Mouse (Mus musculus): ENCODE data around the gene Ugt1a6a. TPM values are rescaled to one million over a fixed set of nuclear protein-coding genes. Genes with fewer than 3 reads are reported as not detected.

Ugt1a6a gene
- polyA plus RNA-seq, 1 experiment from 2014 or later = 0.80 TPM

DNA sequence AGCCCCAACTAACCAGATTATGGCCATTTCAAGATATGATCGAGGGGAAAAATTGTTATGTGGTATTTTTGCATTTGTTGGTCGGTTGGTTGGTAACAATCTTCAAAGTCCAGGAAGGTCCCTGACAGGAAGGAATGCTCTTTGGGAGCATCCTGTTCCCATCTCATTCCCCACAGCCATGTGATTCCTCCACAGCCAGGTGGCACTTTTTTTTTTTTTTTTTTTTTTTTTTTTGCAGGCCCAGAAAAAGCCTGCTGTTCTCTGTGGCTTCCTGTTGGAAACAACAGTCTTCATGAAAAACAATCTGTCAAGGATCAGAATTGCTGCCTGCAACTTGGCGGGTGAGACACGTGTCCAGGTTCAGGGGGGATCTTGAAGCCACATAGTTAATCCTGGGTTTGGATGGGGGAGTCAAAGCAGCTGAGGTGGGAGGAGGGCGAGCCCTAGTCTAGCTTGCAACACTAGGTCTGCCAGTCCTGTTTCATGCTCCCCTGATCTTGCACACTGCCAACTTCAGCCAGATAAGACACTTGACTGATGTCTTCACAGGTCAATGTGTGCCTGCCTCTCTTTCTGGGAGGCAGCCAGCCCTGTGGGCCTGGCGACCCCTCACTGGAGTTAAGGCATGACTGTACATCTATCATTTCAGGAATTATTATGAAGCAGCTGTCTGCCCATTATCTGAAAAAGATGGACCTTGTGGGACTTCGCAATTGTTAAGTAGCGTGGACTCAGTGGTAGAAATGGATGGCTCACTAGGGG, 124.5 kb downstream of the Ugt1a6a start:
- Histone ChIP-seq H3K9ac (ENCODE audit: low read depth, low read length) (no peak overlapping the region), H3K9me3 (ENCODE audit: control insufficient read depth, low read length) (peaks cover 41% of the 10 kb centered on the region)

DNA sequence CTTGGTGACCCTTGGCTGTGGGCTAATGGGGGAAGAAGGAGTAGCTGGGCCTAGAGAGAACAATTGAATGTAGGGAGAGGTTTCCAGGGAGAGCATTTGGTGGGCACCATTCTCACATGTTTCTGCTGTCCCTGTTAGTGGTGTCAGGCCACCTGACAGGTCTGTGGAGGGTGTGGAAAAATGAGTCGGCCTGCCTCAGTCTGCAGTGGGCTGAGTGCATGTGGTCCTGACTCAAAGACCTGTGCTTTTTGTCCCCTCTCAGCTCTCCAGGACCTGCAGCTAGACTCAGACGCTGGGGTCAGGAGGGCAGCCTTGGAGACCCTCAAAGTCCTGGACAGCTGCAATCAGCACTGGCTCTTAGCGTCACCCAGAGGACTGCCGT, 125.0 kb downstream of the Ugt1a6a start:
- no peaks in the 10 kb centered on the region for H3K27me3 ChIP-seq (replicated peaks; ENCODE audit: control insufficient read depth, insufficient read depth, low read length)
- H3K9me3 ChIP-seq (ENCODE audit: control insufficient read depth, low read length) = peaks cover 39% of the 10 kb centered on the region
- no peak overlapping the region; the same call in 1 of the 2 replicates for H3K27ac ChIP-seq (ENCODE audit: low read depth, low read length)
- DNase-seq (ENCODE audit: low spot score) = no peak
- H3K4me1 ChIP-seq (replicated peaks; ENCODE audit: control insufficient read depth, insufficient read depth, low read length) = peaks cover 35% of the 10 kb centered on the region
- peaks cover 41% of the 10 kb centered on the region for H3K36me3 ChIP-seq (ENCODE audit: control insufficient read depth, insufficient read depth, low read length)
- peak; percentile 9 for ATAC-seq (replicated peaks; ENCODE audit: low FRiP score)
- H3K9ac ChIP-seq (ENCODE audit: low read depth, low read length) = no peak overlapping the region
- no peak overlapping the region for H3K4me2 ChIP-seq
- WGBS = 69% methylated on average over 4 of the region's 4 CpGs
- H3K4me3 ChIP-seq (ENCODE audit: low read depth, low read length) = no peak overlapping the region

More for the DNA sequence above, 124.5 kb downstream of the Ugt1a6a start:
- DNase-seq (ENCODE audit: low spot score) (peak; percentile 84), ATAC-seq (replicated peaks; ENCODE audit: low FRiP score) (peak; percentile 10)
- no peak overlapping the region for H3K27ac ChIP-seq (ENCODE audit: low read depth, low read length)
- no peak overlapping the region for H3K4me2 ChIP-seq
- H3K4me3 ChIP-seq (ENCODE audit: low read depth, low read length) = no peak overlapping the region
- H3K4me1 ChIP-seq (replicated peaks; ENCODE audit: control insufficient read depth, insufficient read depth, low read length) = peaks cover 35% of the 10 kb centered on the region
- no peaks in the 10 kb centered on the region for H3K27me3 ChIP-seq (replicated peaks; ENCODE audit: control insufficient read depth, insufficient read depth, low read length)
- WGBS = 58% methylated on average over 8 of the region's 8 CpGs
- peaks cover 35% of the 10 kb centered on the region for H3K36me3 ChIP-seq (ENCODE audit: control insufficient read depth, insufficient read depth, low read length)

DNA sequence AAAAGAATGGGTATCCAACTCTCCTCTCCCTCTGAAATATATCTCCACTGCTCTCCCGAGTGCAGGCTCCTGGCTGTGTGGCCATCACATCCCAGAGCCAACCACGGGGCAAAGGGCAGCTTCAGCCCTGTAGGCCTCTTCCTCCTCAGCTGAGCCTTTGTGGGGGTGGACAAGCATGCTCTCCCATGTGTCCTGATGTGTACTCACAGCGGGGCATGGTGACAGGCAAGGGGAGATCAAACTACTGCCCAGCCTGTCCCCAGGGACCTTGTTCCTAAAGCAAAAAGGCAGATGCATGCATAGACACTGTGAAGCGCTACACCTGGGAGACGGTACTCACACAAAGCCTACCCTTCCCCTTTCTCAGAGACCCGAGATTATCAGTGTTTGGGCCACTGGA, 125.5 kb downstream of the Ugt1a6a start:
- no peak overlapping the region; the same call in 1 of the 2 replicates for H3K27ac ChIP-seq (ENCODE audit: low read depth, low read length)
- peaks cover 35% of the 10 kb centered on the region for H3K4me1 ChIP-seq (replicated peaks; ENCODE audit: control insufficient read depth, insufficient read depth, low read length)
- DNase-seq (ENCODE audit: low spot score) (no peak), ATAC-seq (replicated peaks; ENCODE audit: low FRiP score) (peak; percentile 27)
- H3K27me3 ChIP-seq (replicated peaks; ENCODE audit: control insufficient read depth, insufficient read depth, low read length) = no peaks in the 10 kb centered on the region
- H3K9ac ChIP-seq (ENCODE audit: low read depth, low read length) = no peak overlapping the region
- peaks cover 34% of the 10 kb centered on the region for H3K9me3 ChIP-seq (ENCODE audit: control insufficient read depth, low read length)
- H3K4me2 ChIP-seq = no peak overlapping the region
- 73% methylated on average over 6 of the region's 6 CpGs for WGBS
- H3K4me3 ChIP-seq (ENCODE audit: low read depth, low read length) = no peak overlapping the region
- peaks cover 45% of the 10 kb centered on the region for H3K36me3 ChIP-seq (ENCODE audit: control insufficient read depth, insufficient read depth, low read length)

DNA sequence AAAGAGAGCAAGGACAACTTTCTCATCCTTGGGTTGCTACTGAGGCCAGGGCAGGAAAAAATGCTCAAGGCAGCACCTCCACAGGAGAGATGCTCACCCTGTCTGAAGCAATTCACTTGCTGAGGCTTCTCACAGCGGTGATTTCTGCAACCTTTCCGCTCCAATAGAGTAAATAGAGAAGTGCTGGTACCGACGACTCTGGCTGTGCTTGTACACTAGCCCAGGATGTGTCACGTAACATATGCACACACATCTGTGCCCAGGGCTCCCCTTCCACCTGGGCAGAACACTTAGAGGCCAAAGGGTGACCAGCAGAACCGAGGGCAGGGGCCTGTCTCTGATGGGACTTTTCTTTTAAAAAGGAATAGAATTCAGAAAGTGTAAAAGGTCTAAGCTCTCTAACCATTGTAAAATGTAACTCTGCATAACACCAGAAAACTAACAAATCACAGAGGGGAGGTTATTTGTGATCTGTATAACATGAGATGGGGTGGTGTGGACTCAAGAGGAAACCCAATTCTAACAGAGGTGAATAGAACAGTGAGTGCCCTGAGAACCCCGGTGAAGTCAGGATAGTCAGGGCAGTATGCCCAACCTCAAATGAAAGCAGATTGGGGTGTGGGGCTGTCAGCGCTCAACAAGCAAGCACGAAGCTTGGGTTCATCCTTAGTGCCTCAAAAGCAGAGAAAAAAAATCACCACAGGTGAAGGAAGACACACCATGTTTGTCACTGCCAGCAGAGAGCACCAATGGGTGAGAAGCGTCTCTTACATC, 126.2 kb downstream of the Ugt1a6a start:
- peaks cover 33% of the 10 kb centered on the region for H3K9me3 ChIP-seq (ENCODE audit: control insufficient read depth, low read length)
- H3K4me1 ChIP-seq (replicated peaks; ENCODE audit: control insufficient read depth, insufficient read depth, low read length) = peaks cover 35% of the 10 kb centered on the region
- no peak for DNase-seq (ENCODE audit: low spot score)
- H3K4me2 ChIP-seq = no peak overlapping the region
- 78% methylated on average over 10 of the region's 10 CpGs for WGBS
- H3K27ac ChIP-seq (ENCODE audit: low read depth, low read length) = no peak overlapping the region
- H3K9ac ChIP-seq (ENCODE audit: low read depth, low read length) = no peak overlapping the region
- H3K36me3 ChIP-seq (ENCODE audit: control insufficient read depth, insufficient read depth, low read length) = peaks cover 52% of the 10 kb centered on the region
- ATAC-seq (replicated peaks; ENCODE audit: low FRiP score) = 0 out of 2 replicates have a peak, but pooled peaks have one; percentile 0
- H3K27me3 ChIP-seq (replicated peaks; ENCODE audit: control insufficient read depth, insufficient read depth, low read length) = no peaks in the 10 kb centered on the region
- H3K4me3 ChIP-seq (ENCODE audit: low read depth, low read length) = no peak overlapping the region

DNA sequence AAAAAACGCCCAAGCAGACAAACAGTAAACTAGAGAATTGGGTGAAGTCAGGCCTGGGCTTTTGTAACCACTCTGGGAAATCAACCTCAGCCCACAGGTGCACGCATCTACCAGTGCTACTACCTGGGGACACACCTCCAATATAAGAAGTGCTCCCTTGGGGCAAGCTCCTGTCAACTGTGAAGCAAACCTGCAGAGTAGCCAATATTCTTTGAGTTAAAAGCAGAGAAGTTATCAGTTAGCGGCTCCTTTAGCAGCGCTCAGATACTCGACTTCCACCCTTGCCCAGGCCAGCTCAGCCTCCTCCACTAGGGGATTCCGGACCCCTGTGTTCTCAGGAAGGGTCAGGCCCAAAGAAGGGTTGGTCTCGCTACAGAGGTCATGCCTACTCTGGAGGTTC, 127.1 kb downstream of the Ugt1a6a start:
- Histone ChIP-seq H3K4me3 (ENCODE audit: low read depth, low read length) (no peak overlapping the region), H3K36me3 (ENCODE audit: control insufficient read depth, insufficient read depth, low read length) (peaks cover 61% of the 10 kb centered on the region)
- WGBS = 84% methylated on average over 7 of the region's 7 CpGs

DNA sequence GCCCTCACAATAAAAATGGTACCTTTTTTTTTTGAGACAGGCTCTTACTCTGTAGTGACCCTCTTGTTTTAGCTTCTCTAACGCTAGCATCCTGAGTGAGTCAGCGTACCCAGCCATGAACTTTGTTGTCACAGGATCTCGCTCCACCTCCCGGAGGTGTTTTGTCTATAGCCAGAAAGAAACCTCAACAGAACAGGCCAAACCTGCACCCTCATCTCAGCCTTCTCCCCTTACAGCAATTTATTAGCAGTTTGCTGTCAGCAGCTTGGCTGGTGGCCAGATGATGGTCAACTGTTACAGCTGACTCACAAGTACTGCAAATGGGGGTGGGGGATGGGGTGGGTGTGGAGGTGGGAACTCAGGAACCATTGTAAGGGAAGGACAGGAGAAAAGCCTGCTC, 127.6 kb downstream of the Ugt1a6a start:
- Histone ChIP-seq H3K27ac (ENCODE audit: low read depth, low read length) (no peak overlapping the region), H3K9me3 (ENCODE audit: control insufficient read depth, low read length) (peaks cover 23% of the 10 kb centered on the region), H3K9ac (ENCODE audit: low read depth, low read length) (no peak overlapping the region), H3K4me1 (replicated peaks; ENCODE audit: control insufficient read depth, insufficient read depth, low read length) (peaks cover 35% of the 10 kb centered on the region), H3K36me3 (ENCODE audit: control insufficient read depth, insufficient read depth, low read length) (peaks cover 67% of the 10 kb centered on the region), H3K4me2 (no peak overlapping the region), H3K27me3 (replicated peaks; ENCODE audit: control insufficient read depth, insufficient read depth, low read length) (no peaks in the 10 kb centered on the region), H3K4me3 (ENCODE audit: low read depth, low read length) (no peak overlapping the region)
- no peak for ATAC-seq (replicated peaks; ENCODE audit: low FRiP score)
- DNase-seq (ENCODE audit: low spot score) = no peak
- WGBS = 80% methylated on average over 4 of the region's 4 CpGs

More for the DNA sequence above, 127.1 kb downstream of the Ugt1a6a start:
- Histone ChIP-seq H3K27me3 (replicated peaks; ENCODE audit: control insufficient read depth, insufficient read depth, low read length) (no peaks in the 10 kb centered on the region), H3K27ac (ENCODE audit: low read depth, low read length) (no peak overlapping the region), H3K9ac (ENCODE audit: low read depth, low read length) (no peak overlapping the region), H3K4me2 (no peak overlapping the region), H3K4me1 (replicated peaks; ENCODE audit: control insufficient read depth, insufficient read depth, low read length) (peaks cover 35% of the 10 kb centered on the region), H3K9me3 (ENCODE audit: control insufficient read depth, low read length) (peaks cover 27% of the 10 kb centered on the region)
- ATAC-seq (replicated peaks; ENCODE audit: low FRiP score) (peak; percentile 8), DNase-seq (ENCODE audit: low spot score) (no peak)

DNA sequence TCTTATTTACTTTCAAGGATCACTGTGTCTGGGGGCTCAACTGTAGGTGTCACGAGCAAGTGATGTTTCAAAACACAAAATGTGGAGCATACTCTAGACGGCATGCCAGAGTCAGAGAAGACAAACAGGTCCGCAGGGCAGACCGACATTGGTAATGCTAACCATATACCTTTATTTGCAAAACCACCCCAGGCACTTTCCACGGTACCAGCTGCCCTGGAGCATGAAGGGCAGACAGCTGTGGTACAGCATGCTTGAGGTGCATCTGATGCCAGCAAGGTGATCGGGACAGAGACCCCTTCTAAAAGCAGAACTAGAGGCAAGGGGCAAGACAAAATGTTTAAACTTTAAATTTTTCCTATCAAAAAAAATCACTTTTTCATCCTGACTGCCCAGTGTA, 128.4 kb downstream of the Ugt1a6a start:
- Histone ChIP-seq H3K4me1 (replicated peaks; ENCODE audit: control insufficient read depth, insufficient read depth, low read length) (peaks cover 35% of the 10 kb centered on the region), H3K36me3 (ENCODE audit: control insufficient read depth, insufficient read depth, low read length) (peaks cover 74% of the 10 kb centered on the region), H3K4me3 (ENCODE audit: low read depth, low read length) (no peak overlapping the region), H3K27ac (ENCODE audit: low read depth, low read length) (no peak overlapping the region), H3K9me3 (ENCODE audit: control insufficient read depth, low read length) (peaks cover 22% of the 10 kb centered on the region), H3K4me2 (no peak overlapping the region), H3K9ac (ENCODE audit: low read depth, low read length) (no peak overlapping the region), H3K27me3 (replicated peaks; ENCODE audit: control insufficient read depth, insufficient read depth, low read length) (no peaks in the 10 kb centered on the region)
- no peak for DNase-seq (ENCODE audit: low spot score)
- 74% methylated on average over 6 of the region's 6 CpGs for WGBS
- ATAC-seq (replicated peaks; ENCODE audit: low FRiP score) = no peak

DNA sequence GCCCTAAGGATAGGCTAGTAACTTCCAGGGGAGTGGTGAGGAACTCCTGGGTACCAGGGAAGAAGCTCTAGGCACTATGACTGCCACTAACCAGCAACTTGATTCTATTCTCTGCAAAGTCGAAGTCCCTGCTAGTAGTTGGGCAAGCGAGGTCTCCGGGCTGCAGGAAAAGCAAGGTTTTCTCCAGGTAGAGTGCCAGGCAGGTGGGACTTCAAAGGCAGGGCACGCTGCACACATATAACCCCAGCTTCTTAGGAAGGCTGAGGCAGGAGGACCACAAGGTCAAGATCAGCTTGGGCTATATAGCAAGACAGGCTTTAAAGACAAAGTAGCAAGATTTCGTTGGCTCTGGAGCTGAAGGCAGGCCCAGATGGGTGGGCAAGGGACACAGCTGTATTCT, 129.2 kb downstream of the Ugt1a6a start:
- Histone ChIP-seq H3K9ac (ENCODE audit: low read depth, low read length) (no peak overlapping the region), H3K27ac (ENCODE audit: low read depth, low read length) (no peak overlapping the region), H3K4me1 (replicated peaks; ENCODE audit: control insufficient read depth, insufficient read depth, low read length) (peaks cover 35% of the 10 kb centered on the region), H3K36me3 (ENCODE audit: control insufficient read depth, insufficient read depth, low read length) (peaks cover 82% of the 10 kb centered on the region), H3K4me2 (no peak overlapping the region), H3K4me3 (ENCODE audit: low read depth, low read length) (no peak overlapping the region), H3K9me3 (ENCODE audit: control insufficient read depth, low read length) (peaks cover 21% of the 10 kb centered on the region), H3K27me3 (replicated peaks; ENCODE audit: control insufficient read depth, insufficient read depth, low read length) (no peaks in the 10 kb centered on the region)
- DNase-seq (ENCODE audit: low spot score) = no peak
- 89% methylated on average over 5 of the region's 5 CpGs for WGBS
- ATAC-seq (replicated peaks; ENCODE audit: low FRiP score) = no peak

All from liver, embryonic 11.5 days (tissue).